Mouse (Mus musculus) liver, embryonic 14.5 days (tissue): ENCODE measurements around the gene Fars2. TPM values are rescaled to one million over a fixed set of nuclear protein-coding genes. Genes with fewer than 3 reads are reported as not detected.
"Not testable (repeated sequence)": the region's sequence is repeated elsewhere in the genome, so short reads cannot be mapped to it uniquely, and the experiment has no call there.

Experiments used
- ATAC-seq: fragments of 200-750 bp; cut with Nextera tagmentation; 2 replicates; pipeline ENCODE4 v1.8.0; 2017; ENCODE audit warnings: moderate number of reproducible peaks, mild to moderate bottlenecking, moderate library complexity; ENCODE audit not compliant: insufficient read depth
- DNase-seq, 3 experiments: peaks; one replicate each; pipeline ENCODE4 v3.0.0-alpha.2; 2012 to 2013; ENCODE audit warnings: low read depth in 3 of 3, low spot score in 3 of 3
- H3K27ac ChIP-seq: fragments of 300-500 bp; sonication (generic); 2 replicates; pipeline ENCODE4 v1.5.1; 2014; ENCODE audit warnings: moderate library complexity, mild to moderate bottlenecking, control low read depth, inconsistent platforms
- H3K27me3 ChIP-seq: fragments of 300-500 bp; sonication (generic); 2 replicates; pipeline ENCODE4 v1.6.1; 2014; ENCODE audit warnings: mild to moderate bottlenecking, low read length, moderate library complexity; ENCODE audit not compliant: control insufficient read depth, insufficient read depth
- H3K36me3 ChIP-seq: fragments of 300-500 bp; sonication (generic); replicated peaks from 2 replicates; pipeline ENCODE4 v1.6.1; 2014; ENCODE audit warnings: low read depth; ENCODE audit not compliant: control insufficient read depth, insufficient read depth
- H3K4me1 ChIP-seq, 2 experiments: fragments of 200-500 bp in 1 of 2; fragments of 300-500 bp in 1 of 2; sonication (generic) in 1 of 2; replicated peaks; 2 replicates each; pipeline ENCODE4 v1.6.1; 2012 to 2014; ENCODE audit warnings: antibody characterized with exemption in 1 of 2, inconsistent platforms in 1 of 2, low read length in 1 of 2; ENCODE audit not compliant: control insufficient read depth in 2 of 2, insufficient read depth in 2 of 2
- H3K4me2 ChIP-seq: fragments of 300-500 bp; sonication (generic); 2 replicates; pipeline ENCODE4 v1.6.1; 2014; ENCODE audit warnings: low read depth, mild to moderate bottlenecking, control low read depth, moderate library complexity
- H3K4me3 ChIP-seq, 2 experiments: fragments of 200-500 bp in 1 of 2; fragments of 300-500 bp in 1 of 2; sonication (generic) in 1 of 2; 2 replicates each; pipeline ENCODE4 v1.5.1; 2012 to 2014; ENCODE audit warnings: low read depth in 2 of 2, low read length in 2 of 2, mild to moderate bottlenecking in 2 of 2, control low read depth in 1 of 2, inconsistent platforms in 1 of 2, moderate library complexity in 1 of 2; ENCODE audit not compliant: insufficient read depth in 1 of 2
- H3K9ac ChIP-seq: fragments of 300-500 bp; sonication (generic); replicated peaks from 2 replicates; pipeline ENCODE4 v1.6.1; 2014; ENCODE audit warnings: mild to moderate bottlenecking, control low read depth, moderate library complexity
- H3K9me3 ChIP-seq: fragments of 300-500 bp; sonication (generic); 2 replicates; pipeline ENCODE4 v1.6.1; 2016; ENCODE audit warnings: low read length, mixed read lengths; ENCODE audit not compliant: control insufficient read depth
- CTCF ChIP-seq: IDR thresholded peaks from 2 replicates; pipeline ENCODE4 v1.5.1; 2016; ENCODE audit warnings: antibody characterized with exemption, low read depth, control low read depth
- EP300 ChIP-seq: IDR thresholded peaks from 2 replicates; pipeline ENCODE4 v1.6.1; 2016; ENCODE audit warnings: antibody characterized with exemption, low read depth
- WGBS: fragments of 180-500 bp; shearing (Covaris S2); extraction: QIAGEN DNeasy Blood & Tissue Kit; methylation state at CpG from one replicate; pipeline ENCODE4 v1.1.7; 2014; ENCODE audit not compliant: insufficient replicate concordance; 5-methylcytosine and 5-hydroxymethylcytosine counted together
- polyA plus RNA-seq, 2 experiments: library from polyadenylated mRNA; depleted of rRNA in 1 of 2; stranded (reverse) in 1 of 2; unstranded in 1 of 2; fragments of >200 nt; fragmentation: Nextera tagmentation in 1 of 2; extraction: Ambion mirVana in 1 of 2; gene quantifications; 2 replicates each; pipeline versions ENCODE4 v1.2.1 to v1.2.3; 2012 to 2014

Gene Fars2
- polyA plus RNA-seq, 2 experiments: 18.8 to 23.0 TPM

GRCm38 (mm10) chr13:36451437-36451836 lies 334.2 kb downstream of the Fars2 start:
- TF ChIP-seq EP300 (no peak), CTCF (no peak)
- WGBS: 58% methylated on average over 3 of the region's 3 CpGs
- Histone ChIP-seq H3K27ac (no peak overlapping the region), H3K27me3 (no peaks in the 10 kb centered on the region), H3K36me3 (no peaks in the 10 kb centered on the region), H3K4me3 (no peak overlapping the region), H3K4me1 (no peaks in the 10 kb centered on the region), H3K9me3 (no peaks in the 10 kb centered on the region), H3K4me2 (no peak overlapping the region), H3K9ac (no peak overlapping the region)
- no peak for ATAC-seq
- DNase-seq: no peak

GRCm38 (mm10) chr13:36460473-36460872 lies 343.3 kb downstream of the Fars2 start:
- Histone ChIP-seq H3K36me3 (no peaks in the 10 kb centered on the region), H3K4me2 (no peak overlapping the region), H3K4me3 (no peak overlapping the region), H3K27me3 (no peaks in the 10 kb centered on the region), H3K4me1 (peaks cover 0 to 8% of the 10 kb centered on the region in 2 experiments; a peak in 2 of 4 replicates), H3K9me3 (no peaks in the 10 kb centered on the region), H3K27ac (no peak overlapping the region), H3K9ac (no peak overlapping the region)
- TF ChIP-seq EP300: no peak
- no peak for TF ChIP-seq CTCF
- 51% methylated on average over 3 of the region's 3 CpGs for WGBS
- peak; percentile 53; the same call in 1 of the 2 replicates for ATAC-seq
- peak in 1 of 3 experiments; percentile 5 for DNase-seq

GRCm38 (mm10) chr13:36463669-36464068 lies 346.5 kb downstream of the Fars2 start:
- peaks cover 0 to 10% of the 10 kb centered on the region in 2 experiments; a peak in 2 of 4 replicates for H3K4me1 ChIP-seq
- H3K9ac ChIP-seq: no peak overlapping the region
- TF ChIP-seq EP300 (no peak), CTCF (no peak)
- no peak for ATAC-seq
- no peaks in the 10 kb centered on the region for H3K36me3 ChIP-seq
- no peak overlapping the region for H3K4me2 ChIP-seq
- H3K4me3 ChIP-seq: no peak overlapping the region
- no peaks in the 10 kb centered on the region for H3K27me3 ChIP-seq
- no peaks in the 10 kb centered on the region for H3K9me3 ChIP-seq
- H3K27ac ChIP-seq: no peak overlapping the region
- no peak for DNase-seq

- H3K36me3 ChIP-seq, H3K27ac ChIP-seq, DNase-seq, H3K27me3 ChIP-seq, H3K9me3 ChIP-seq, H3K4me2 ChIP-seq, H3K4me3 ChIP-seq, ATAC-seq, H3K4me1 ChIP-seq, H3K9ac ChIP-seq: not testable (repeated sequence)
- 65% methylated on average over 3 of the region's 3 CpGs for WGBS
Measured at GRCm38 (mm10) chr13:36466076-36466475, 348.9 kb downstream of the Fars2 start.

GRCm38 (mm10) chr13:36466515-36466921 lies 349.3 kb downstream of the Fars2 start:
- Histone ChIP-seq H3K4me3 (no peak overlapping the region), H3K36me3 (no peaks in the 10 kb centered on the region), H3K9ac (no peak overlapping the region), H3K4me1 (0 out of 4 replicates have a peak, but pooled peaks cover 0 to 2% of the 10 kb centered on the region in 2 experiments), H3K27me3 (no peaks in the 10 kb centered on the region), H3K9me3 (no peaks in the 10 kb centered on the region), H3K4me2 (no peak overlapping the region), H3K27ac (no peak overlapping the region)
- 65% methylated on average over 5 of the region's 5 CpGs for WGBS
- DNase-seq (no peak), ATAC-seq (no peak)
- TF ChIP-seq CTCF (no peak), EP300 (no peak)
